Mouse (Mus musculus): ENCODE measurements around the gene Fggy.

DNA sequence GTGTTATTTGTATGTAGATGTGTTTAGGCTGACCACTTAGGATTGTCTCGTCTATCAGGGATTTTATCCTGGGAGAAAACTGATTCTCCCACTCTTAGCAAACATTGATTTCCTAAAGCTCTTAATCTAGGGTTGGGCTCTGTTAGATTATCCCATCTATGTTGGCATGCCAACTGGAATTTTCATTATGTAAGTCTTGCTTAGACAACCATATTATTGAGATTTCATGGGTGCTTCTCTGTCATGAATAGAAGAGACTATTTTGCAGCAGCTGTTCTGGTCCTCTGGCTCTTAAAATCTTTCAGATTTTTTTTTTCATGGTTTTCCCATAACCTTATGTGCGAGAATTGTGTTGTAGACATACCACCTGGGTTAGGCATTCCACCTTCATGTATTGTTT lies 119.1 kb downstream of the Fggy start:
- no peak for TF ChIP-seq POLR2A (IDR thresholded peaks at IDR 0.05; ENCODE audit: borderline replicate concordance, insufficient read depth, low read length)
- TF ChIP-seq CTCF (IDR thresholded peaks at IDR 0.05; ENCODE audit: borderline replicate concordance, insufficient read depth, low read depth, low read length) = no peak
